Mouse (Mus musculus) kidney, embryonic 14.5 days (tissue): ENCODE measurements around the gene Ttc7b. TPM values are rescaled to one million over a fixed set of nuclear protein-coding genes. Genes with fewer than 3 reads are reported as not detected.

Experiments used
- ATAC-seq: fragments of 200-750 bp; cut with Nextera tagmentation; 2 replicates; pipeline ENCODE4 v1.8.0; 2017; ENCODE audit warnings: moderate number of reproducible peaks, mild to moderate bottlenecking, moderate TSS enrichment, moderate library complexity; ENCODE audit not compliant: low FRiP score, low TSS enrichment
- H3K27ac ChIP-seq: fragments of 300-500 bp; sonication (generic); 2 replicates; pipeline ENCODE4 v1.5.1; 2014; ENCODE audit warnings: low read depth, mild to moderate bottlenecking, low read length, moderate library complexity, mixed read lengths
- H3K27me3 ChIP-seq: fragments of 300-500 bp; sonication (generic); 2 replicates; pipeline ENCODE4 v1.6.1; 2014; ENCODE audit warnings: mild to moderate bottlenecking, low read length; ENCODE audit not compliant: control insufficient read depth, insufficient read depth
- H3K36me3 ChIP-seq: fragments of 300-500 bp; sonication (generic); 2 replicates; pipeline ENCODE4 v1.6.1; 2014; ENCODE audit warnings: low read length, mixed read lengths; ENCODE audit not compliant: control insufficient read depth, insufficient read depth
- H3K4me1 ChIP-seq: fragments of 300-500 bp; sonication (generic); 2 replicates; pipeline ENCODE4 v1.6.1; 2014; ENCODE audit warnings: low read length, mixed read lengths; ENCODE audit not compliant: control insufficient read depth, insufficient read depth
- H3K4me2 ChIP-seq: fragments of 300-500 bp; sonication (generic); replicated peaks from 2 replicates; pipeline ENCODE4 v1.6.1; 2014; ENCODE audit warnings: low read depth, mild to moderate bottlenecking, low read length
- H3K4me3 ChIP-seq: fragments of 300-500 bp; sonication (generic); 2 replicates; pipeline ENCODE4 v1.5.1; 2014; ENCODE audit warnings: mild to moderate bottlenecking, low read length
- H3K9ac ChIP-seq: fragments of 300-500 bp; sonication (generic); 2 replicates; pipeline ENCODE4 v1.6.1; 2014; ENCODE audit warnings: low read depth, mild to moderate bottlenecking, low read length, moderate library complexity
- H3K9me3 ChIP-seq: fragments of 300-500 bp; sonication (generic); 2 replicates; pipeline ENCODE4 v1.6.1; 2016; ENCODE audit warnings: low read length; ENCODE audit not compliant: control insufficient read depth
- WGBS: fragments of 180-500 bp; shearing (Covaris S2); extraction: QIAGEN DNeasy Blood & Tissue Kit; methylation state at CpG from one replicate; pipeline ENCODE4 v1.1.7; 2014; 5-methylcytosine and 5-hydroxymethylcytosine counted together
- polyA plus RNA-seq: library from polyadenylated mRNA; unstranded; fragments of >200 nt; fragmentation: Nextera tagmentation; extraction: Ambion mirVana; gene quantifications from 2 replicates; pipeline ENCODE4 v1.2.1, GENCODE M21; 2014

Ttc7b gene
- polyA plus RNA-seq, 1 experiment from 2014 or later = 7.6 TPM

DNA sequence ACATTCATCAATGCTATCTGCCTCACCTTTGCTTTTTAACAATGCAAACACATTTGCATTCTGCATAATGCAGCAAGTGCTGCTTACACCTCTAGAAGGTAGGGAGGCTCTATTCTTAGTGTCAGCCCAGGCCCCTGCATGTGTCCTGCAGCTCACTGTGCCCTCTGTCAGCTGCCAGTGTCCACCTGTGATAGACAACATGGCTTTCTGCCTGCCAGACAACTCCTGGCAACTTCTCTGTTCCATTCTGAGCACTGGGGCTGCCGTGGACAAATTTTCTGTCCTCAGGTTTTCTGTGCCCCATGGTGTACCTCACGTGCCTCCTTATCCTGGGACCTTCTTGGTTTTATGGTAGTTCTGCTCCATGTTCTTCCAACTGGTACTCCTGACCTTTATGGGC is 198.4 kb downstream of the Ttc7b start:
- no peak overlapping the region for H3K4me3 ChIP-seq
- H3K27me3 ChIP-seq = no peaks in the 10 kb centered on the region
- H3K4me1 ChIP-seq = no peaks in the 10 kb centered on the region
- no peak overlapping the region for H3K27ac ChIP-seq
- no peaks in the 10 kb centered on the region for H3K9me3 ChIP-seq
- peaks cover 5% of the 10 kb centered on the region; the same call in 1 of the 2 replicates for H3K36me3 ChIP-seq
- no peak overlapping the region for H3K9ac ChIP-seq
- 90% methylated on average over 2 of the region's 2 CpGs for WGBS
- ATAC-seq = no peak
- H3K4me2 ChIP-seq = no peak overlapping the region

DNA sequence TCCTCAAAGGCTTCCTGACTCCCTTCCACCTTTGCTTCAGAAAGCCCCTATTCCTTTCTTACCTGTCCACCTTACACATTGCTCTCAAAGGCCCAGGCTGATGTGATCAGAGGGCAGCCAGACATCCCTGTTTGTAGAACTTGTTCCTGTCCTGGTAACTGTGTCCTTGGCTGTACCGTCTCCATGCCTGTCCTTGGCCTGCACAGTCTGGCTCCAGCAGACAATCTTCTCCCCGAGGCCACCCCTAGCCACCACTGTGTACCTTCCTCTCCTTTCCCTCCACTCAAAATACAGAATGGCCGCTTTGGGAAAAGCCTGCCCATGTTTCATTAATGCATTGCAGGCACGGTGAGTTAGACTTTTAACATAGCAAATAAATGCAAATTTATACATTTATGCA is 199.1 kb downstream of the Ttc7b start:
- no peaks in the 10 kb centered on the region for H3K9me3 ChIP-seq
- no peak overlapping the region for H3K4me2 ChIP-seq
- H3K27me3 ChIP-seq = no peaks in the 10 kb centered on the region
- H3K36me3 ChIP-seq = peaks cover 5% of the 10 kb centered on the region; the same call in 1 of the 2 replicates
- H3K9ac ChIP-seq = no peak overlapping the region
- no peak overlapping the region for H3K4me3 ChIP-seq
- no peak overlapping the region for H3K27ac ChIP-seq
- no peak for ATAC-seq
- H3K4me1 ChIP-seq = no peaks in the 10 kb centered on the region
- WGBS = 87% methylated on average over 4 of the region's 4 CpGs

DNA sequence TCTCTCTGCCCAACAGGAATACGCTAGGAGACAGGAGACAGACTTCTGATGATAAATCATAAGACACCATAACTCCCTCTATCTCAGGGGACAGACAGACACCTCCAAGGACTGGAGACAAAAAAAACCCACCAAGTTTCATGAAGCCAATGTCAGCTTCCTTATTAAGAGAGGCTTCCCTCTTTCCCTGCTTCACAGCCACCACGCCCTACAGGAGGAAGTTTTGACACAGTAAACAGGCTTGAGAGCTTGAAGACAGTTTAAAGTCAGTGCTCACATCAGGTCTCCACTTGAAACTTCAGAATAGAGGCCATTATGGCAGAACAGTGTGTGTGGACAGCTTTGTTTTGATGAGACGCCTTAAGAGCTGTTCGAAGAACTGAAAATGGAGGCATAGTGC is 200.9 kb downstream of the Ttc7b start:
- Histone ChIP-seq H3K27ac (no peak overlapping the region), H3K9ac (no peak overlapping the region), H3K9me3 (no peaks in the 10 kb centered on the region), H3K4me3 (no peak overlapping the region), H3K4me2 (no peak overlapping the region), H3K36me3 (no peaks in the 10 kb centered on the region), H3K27me3 (no peaks in the 10 kb centered on the region), H3K4me1 (no peaks in the 10 kb centered on the region)
- 85% methylated on average over 4 of the region's 4 CpGs for WGBS
- no peak for ATAC-seq

DNA sequence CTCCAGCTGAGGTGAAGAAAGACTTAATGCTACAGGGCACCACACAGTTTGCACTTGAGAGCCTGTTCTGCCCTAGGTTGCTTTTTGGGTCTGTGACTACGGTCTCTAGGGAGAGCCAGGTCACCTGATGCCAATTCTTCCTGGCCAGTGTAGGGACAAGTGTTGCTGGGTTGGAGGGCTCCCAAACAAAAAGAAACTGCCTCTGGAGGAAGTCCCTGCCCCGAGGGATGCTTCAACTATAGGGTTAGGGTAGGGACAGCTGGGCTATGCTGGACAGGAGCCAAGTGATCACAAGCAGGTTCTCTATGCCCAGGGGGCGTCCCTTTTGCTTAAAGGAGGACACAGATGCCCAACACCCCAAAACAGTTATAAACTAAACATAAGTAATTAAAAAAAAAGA is 202.7 kb downstream of the Ttc7b start:
- Histone ChIP-seq H3K4me3 (no peak overlapping the region), H3K36me3 (no peaks in the 10 kb centered on the region; the same call in 1 of the 2 replicates), H3K9me3 (no peaks in the 10 kb centered on the region), H3K4me2 (no peak overlapping the region), H3K4me1 (no peaks in the 10 kb centered on the region), H3K27ac (no peak overlapping the region), H3K9ac (no peak overlapping the region), H3K27me3 (no peaks in the 10 kb centered on the region)
- no peak for ATAC-seq
- 80% methylated on average over 3 of the region's 3 CpGs for WGBS

DNA sequence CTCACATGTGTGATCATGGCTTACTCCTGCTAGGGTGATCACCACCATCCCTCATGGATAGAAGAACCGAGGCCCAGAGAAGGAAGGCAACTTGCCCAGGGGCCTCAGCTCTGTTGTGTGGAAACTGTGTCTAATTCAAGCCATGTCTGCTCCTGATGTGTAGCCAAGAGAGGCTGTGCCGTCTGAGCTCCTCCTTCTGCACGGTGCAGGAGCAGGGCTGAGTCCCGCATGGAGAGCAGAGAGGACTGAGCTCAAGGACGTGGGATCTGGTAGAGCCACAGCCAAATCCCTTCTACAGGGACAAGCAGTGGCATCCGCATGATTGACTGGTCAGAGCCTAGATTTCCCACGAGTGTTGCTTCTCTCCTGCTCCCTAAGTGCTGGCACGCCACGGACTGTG is 204.5 kb downstream of the Ttc7b start:
- 88% methylated on average over 9 of the region's 9 CpGs for WGBS
- Histone ChIP-seq H3K36me3 (no peaks in the 10 kb centered on the region; the same call in 1 of the 2 replicates), H3K9me3 (no peaks in the 10 kb centered on the region), H3K27me3 (no peaks in the 10 kb centered on the region), H3K4me3 (no peak overlapping the region), H3K4me1 (no peaks in the 10 kb centered on the region), H3K27ac (no peak overlapping the region), H3K9ac (no peak overlapping the region), H3K4me2 (no peak overlapping the region)
- ATAC-seq = no peak

DNA sequence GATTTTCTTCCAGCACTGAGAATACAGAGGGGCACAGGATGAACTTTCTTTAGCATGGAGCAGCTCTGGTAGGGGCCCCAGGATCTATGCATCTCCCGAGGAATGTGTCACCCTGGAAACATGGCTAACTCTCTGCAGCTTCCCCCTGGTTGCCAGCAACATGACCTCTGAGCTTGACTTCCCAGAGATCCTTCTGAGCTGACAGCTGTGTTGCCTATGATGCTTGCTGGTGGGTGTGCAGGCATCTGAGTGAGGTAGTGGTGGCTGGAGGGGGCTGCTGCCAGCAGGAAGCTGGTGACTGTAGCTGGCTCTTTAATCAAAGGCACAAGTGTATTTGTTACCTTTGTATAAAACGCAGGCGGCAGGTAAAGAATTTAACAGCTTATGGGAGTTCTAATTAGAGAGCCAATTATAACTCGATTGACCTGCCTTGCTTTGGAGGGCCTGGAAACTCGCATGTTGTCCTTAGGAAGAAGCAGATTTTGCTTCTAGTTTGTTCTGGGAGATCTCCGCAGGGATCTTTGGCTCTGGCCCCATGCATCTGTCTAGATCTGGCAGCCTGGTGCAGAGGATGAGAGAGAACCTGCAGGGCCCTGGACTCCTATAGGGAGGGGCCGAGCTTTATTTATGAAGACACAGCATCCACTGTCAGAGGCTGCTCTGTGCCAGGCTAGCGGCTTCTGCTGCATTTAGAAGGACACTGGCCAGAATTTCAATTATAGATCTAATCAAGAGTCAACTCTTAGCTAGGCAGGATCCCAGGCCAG is 205.3 kb downstream of the Ttc7b start:
- Histone ChIP-seq H3K27me3 (no peaks in the 10 kb centered on the region), H3K9ac (no peak overlapping the region), H3K36me3 (no peaks in the 10 kb centered on the region; the same call in 1 of the 2 replicates), H3K4me3 (no peak overlapping the region), H3K27ac (no peak overlapping the region), H3K9me3 (no peaks in the 10 kb centered on the region), H3K4me1 (no peaks in the 10 kb centered on the region), H3K4me2 (no peak overlapping the region)
- WGBS = 74% methylated on average over 8 of the region's 8 CpGs
- ATAC-seq = no peak

DNA sequence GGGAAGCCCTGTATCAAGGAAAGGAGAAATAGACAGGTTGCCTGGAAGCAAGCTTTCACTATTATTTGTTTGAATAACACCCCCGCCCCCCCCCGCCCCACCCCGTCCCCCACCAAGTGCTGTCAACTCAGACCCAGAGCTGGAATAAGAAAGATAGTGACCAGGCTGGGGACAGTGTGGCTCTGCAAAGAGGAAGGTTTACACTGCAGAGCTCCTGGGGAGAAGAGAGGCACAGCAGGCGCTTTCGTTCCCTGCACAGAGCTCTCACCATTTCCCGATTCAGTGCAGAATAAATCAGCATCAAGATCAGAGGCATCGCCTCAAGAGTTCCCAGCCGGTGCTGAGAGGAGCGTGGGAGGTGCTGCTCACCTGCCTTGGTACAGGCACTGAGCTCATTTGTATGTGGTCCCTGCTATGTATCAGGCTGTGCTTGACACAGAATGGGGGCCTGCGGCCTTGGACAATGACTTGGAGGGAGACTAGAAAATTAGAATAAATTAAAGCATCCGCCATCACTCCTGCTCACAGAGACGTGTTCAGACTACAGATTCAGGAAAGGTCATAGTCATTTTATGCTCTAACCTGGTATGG is 206.7 kb downstream of the Ttc7b start:
- no peak overlapping the region for H3K4me2 ChIP-seq
- 52% methylated on average over 12 of the region's 12 CpGs for WGBS

DNA sequence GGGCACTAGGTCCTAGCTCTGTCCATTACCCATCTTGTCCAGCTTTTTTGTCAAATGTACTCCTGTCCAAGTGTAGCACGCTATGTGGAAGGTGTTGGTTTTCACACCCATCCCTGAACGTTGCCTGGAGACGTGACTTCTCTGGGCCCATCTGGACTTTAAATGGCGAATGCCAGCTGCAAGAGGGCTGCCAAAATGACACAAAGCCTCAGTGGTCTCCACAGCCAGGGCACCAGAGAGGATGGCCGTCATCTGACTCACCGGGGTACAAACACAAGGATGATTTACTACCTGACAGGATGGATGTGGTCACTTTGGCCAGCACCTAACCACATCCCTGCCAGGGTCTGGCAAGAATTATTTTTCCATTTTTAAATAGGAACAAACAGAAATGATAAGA is 207.4 kb downstream of the Ttc7b start:
- Histone ChIP-seq H3K4me1 (no peaks in the 10 kb centered on the region), H3K4me2 (no peak overlapping the region), H3K9ac (no peak overlapping the region), H3K36me3 (no peaks in the 10 kb centered on the region; the same call in 1 of the 2 replicates), H3K4me3 (no peak overlapping the region), H3K27me3 (no peaks in the 10 kb centered on the region), H3K9me3 (no peaks in the 10 kb centered on the region), H3K27ac (no peak overlapping the region)
- WGBS = 32% methylated on average over 6 of the region's 6 CpGs
- ATAC-seq = no peak

More for the DNA sequence above, 206.7 kb downstream of the Ttc7b start:
- Histone ChIP-seq H3K4me3 (no peak overlapping the region), H3K4me1 (no peaks in the 10 kb centered on the region), H3K36me3 (no peaks in the 10 kb centered on the region; the same call in 1 of the 2 replicates), H3K9ac (no peak overlapping the region), H3K27me3 (no peaks in the 10 kb centered on the region), H3K9me3 (no peaks in the 10 kb centered on the region), H3K27ac (no peak overlapping the region)
- ATAC-seq = no peak
